Mouse (Mus musculus): Measurements from ENCODE around the gene Rer1.

Gene Rer1

DNA sequence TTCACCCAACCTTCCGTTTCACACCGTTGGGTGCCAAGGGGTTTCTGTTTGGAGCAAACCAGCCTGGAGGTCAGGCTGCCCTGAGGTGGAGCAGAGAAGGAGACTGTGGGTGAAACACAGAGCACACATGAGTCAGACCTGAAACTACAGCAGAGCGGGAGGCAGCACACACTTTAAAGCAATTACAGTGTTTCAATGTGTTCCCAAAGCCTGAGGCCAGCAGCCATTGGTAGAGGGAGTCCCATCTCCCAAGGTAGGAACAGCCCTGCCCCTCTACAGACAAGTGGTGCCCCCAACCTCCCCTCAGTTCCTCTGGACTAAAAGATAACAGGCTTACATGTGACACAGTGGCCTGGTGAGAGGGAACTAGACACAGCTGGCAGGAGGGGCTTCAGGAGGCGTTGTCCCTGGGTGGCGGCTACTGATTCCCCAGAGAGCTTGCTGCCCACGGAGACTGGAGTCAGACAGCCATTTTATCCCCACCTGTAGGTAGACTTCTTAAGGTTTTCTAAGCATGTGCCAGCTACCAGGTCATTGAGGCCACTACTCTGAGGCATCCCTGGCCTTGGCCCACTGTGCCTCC lies 31.3 kb upstream of the Rer1 start:
- in situ Hi-C loops (cut with MboI; ENCODE audit: unreplicated experiment in 2 of 2): no loop called here

DNA sequence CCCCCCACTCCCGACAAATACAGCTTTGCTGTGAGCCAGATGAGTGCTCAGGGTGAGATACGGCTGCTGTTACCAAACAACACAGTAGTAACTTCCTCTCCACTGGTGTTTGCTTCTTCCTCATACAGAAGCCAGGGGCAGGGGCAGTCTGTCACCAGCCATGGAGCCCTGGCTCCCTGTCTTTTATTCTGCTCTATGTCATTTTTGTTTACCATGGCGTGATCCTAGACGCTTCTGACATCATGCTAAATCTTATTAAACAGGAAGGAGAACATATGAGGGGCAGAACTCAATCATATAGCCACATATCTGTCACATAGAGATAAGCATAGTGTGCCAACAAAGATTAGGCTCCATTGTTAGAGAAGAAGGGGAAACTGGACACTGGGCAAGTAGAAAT lies 30.4 kb upstream of the Rer1 start:
- in situ Hi-C loops (cut with MboI; ENCODE audit: unreplicated experiment in 2 of 2): no loop called here

DNA sequence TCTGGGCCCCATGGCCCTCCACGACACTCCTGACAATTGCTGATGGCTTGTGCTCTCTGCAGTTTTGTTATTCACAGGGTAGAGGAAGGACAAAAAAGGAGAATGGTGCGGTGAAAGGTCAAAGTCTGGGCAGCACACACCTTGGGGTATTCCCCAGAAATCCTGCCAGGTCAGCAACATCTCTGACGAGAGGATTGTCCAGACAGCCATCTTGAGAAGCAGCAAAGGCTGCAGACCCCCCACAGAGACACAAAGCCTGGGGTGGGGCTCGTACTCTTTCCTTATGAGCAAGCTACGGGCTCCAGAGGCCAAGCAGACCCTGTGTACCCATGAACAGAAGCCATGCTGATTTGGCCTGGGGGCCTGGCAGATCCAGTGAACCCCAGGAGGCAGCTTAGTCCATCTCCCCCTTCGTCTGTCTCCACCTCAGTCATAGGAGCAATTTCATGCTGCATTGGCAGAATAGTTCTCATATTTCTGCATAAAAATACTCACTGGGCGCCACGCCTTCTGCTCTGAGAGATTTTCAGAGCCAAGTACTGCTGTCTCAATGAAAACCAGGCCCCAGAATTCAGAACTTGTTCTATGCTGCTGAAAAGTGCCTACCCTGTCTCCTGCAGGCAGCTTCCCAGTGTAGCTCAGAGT lies 27.7 kb upstream of the Rer1 start:
- in situ Hi-C loops (cut with MboI; ENCODE audit: unreplicated experiment in 2 of 2): no loop called here

DNA sequence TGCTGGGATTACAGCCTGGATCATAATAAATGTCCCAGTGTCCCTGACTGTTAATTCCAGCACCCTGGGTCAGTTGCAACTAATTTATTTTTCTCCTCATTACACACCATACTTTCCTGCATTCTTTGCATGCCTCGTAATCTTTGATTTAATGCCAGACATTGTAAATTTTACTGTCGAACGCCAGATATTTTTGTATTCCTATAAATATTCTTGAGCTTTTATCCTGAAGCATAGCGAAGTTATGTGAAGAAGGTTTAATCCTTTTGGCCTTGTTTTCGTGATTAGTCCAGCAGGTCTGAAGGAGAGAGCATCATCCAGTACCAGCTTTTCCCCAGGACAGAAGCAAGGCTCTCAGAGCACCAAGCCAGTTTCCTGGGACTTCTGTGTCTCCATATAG lies 23.3 kb upstream of the Rer1 start:
- in situ Hi-C loops (cut with MboI; ENCODE audit: unreplicated experiment in 2 of 2): no loop called here

DNA sequence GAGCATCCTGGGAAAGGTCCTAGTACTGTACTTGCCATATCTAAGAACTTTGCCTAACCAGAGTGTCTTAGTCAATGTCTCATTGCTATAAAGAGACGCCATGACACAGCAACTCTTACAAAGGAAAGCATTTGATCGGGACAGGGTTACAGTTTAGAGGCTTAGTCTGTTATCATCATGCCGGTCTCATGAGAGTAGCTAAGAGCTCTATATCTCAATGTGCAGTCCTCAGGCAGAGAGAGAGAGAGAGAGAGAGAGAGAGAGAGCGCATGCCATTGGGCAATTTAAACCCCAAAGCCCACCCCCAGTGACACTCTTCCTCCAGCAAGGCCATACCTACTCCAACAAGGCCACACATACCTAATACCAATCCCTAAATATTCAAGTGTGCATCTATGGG lies 21.7 kb upstream of the Rer1 start:
- in situ Hi-C loops (cut with MboI; ENCODE audit: unreplicated experiment in 2 of 2): no loop called here

DNA sequence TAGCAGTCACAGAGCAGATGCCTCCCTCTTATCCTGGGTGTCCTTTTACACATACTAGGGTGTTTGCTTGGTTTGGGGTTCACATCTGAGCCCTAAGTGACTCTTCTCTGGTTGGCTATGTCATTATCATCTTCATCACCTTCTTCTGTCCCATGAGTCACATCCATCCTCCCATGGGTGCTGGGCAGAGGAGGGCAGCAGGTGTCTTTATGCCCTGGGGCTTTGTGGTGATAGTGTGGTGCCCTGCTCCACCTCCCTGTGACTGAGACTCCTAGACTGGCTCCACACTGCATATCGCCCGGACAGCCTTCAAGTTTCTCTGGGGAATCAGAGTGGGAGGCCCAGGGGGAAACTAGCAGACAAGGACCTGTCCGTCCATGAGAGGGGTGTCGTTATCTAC lies 12.4 kb upstream of the Rer1 start:
- in situ Hi-C loops (cut with MboI; ENCODE audit: unreplicated experiment in 2 of 2): loop anchor here (5.0 to 25.0 kb wide), 7 partner anchors 149 to 714 kb away; partner anchors contain the start of genes Faap20 (in 2 of the 2), Gnb1 (in 2 of the 2), Ccnl2 (in 1 of the 2) and Fndc10 (in 1 of the 2)

DNA sequence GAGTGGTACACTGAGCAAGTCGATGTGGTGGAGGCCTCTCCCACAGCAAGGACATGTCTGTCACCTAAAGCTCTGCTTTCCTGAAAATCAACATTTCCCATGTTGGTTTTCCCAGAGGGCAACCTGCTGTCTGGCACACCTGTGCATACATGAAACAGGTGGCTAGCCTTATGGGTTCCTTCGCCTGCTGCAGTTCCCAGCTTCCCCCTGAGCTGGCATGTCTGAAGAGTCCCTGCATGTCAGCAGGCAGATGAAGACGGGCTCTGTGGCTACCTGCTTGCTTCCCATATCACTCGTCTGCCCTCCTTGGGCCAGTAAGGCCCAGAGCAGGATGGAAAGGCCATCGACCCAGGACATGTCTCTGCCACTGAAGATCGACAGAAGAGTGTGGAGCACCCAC lies 11.3 kb upstream of the Rer1 start:
- in situ Hi-C loops (cut with MboI; ENCODE audit: unreplicated experiment in 2 of 2): loop anchor here (5.0 to 25.0 kb wide), 7 partner anchors 150 to 715 kb away; partner anchors contain the start of genes Faap20 (in 2 of the 2), Gnb1 (in 2 of the 2), Ccnl2 (in 1 of the 2) and Fndc10 (in 1 of the 2)

DNA sequence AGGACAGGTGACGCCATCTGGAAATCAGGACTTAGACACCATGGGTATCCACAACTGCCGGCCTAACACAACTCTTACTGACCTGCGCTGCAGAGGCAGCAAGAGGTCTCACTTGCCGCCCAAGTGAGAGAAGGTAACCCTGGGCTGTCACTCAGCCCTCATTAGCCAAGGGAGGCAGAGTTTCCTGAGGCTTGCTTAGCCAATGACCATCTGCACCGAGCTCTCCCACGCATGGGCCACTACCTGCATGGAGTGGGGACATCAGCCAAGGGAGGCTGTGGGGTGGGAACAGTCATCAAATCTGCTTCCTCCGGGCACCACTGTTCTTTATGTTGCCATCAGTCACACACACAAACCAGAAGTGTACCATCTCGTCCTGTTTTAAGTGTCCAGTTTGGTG lies 9.8 kb upstream of the Rer1 start:
- in situ Hi-C loops (cut with MboI; ENCODE audit: unreplicated experiment in 2 of 2): loop anchor here (5.0 to 25.0 kb wide), 7 partner anchors 151 to 716 kb away; partner anchors contain the start of genes Faap20 (in 2 of the 2), Gnb1 (in 2 of the 2), Ccnl2 (in 1 of the 2) and Fndc10 (in 1 of the 2)

DNA sequence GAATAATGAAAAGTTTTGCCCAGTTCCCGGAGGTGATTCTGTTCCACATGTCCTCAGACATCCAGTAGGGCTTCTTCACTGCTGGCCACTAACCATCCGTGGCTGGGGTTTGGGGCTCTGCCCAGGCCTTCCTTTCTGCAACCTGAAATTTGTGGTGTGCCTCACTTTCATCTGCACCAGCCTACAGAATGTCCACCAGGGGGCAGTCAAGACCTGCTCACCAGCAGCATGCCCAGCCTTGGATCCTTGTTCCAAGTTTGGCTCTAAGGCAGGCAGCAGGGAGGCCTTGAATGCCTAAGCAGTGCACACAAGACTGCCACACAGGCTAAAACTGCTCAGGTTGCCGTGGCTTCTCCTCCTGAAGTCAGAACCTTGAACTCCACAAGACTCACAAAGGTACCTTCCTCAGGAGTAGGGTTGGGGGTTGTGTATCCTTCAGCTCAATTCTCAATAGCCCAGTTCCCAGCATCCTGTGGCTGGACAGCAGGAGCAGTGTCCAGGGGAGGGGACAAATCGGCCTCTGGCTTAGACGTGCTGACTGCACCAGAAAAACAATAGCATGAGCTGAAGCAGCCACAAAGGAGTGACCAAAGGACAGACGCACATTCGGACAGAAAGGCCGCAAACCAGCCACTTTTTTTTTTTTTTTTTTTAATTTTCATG lies 9.2 kb upstream of the Rer1 start:
- in situ Hi-C loops (cut with MboI; ENCODE audit: unreplicated experiment in 2 of 2): loop anchor here (5.0 to 25.0 kb wide), 7 partner anchors 152 to 717 kb away; partner anchors contain the start of genes Faap20 (in 2 of the 2), Gnb1 (in 2 of the 2), Ccnl2 (in 1 of the 2) and Fndc10 (in 1 of the 2)

DNA sequence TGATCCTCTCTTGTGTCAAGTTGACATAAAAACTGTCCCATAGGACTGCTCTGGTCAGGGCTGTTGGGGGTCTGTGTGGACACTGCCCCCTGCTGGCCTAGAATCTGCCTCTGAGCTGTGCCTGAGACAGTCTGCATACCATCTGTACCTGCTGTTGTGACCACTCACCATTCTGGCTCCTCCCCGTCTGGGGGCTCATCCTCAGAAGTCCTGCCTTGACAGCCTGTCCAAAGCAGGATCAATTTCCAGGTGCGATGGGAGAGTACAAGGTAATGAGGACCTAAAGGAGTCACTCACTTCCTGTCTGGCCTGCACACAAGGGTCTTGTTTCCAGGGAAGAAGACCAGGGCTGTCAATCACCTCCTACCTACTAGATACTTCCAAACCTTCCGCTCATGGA lies 8.4 kb upstream of the Rer1 start:
- in situ Hi-C loops (cut with MboI; ENCODE audit: unreplicated experiment in 2 of 2): loop anchor here (5.0 to 25.0 kb wide), 6 partner anchors 223 to 718 kb away; partner anchors contain the start of genes Gnb1 (in 2 of the 2), Ccnl2 (in 1 of the 2), Fndc10 (in 1 of the 2) and Mrpl20 (in 1 of the 2)

DNA sequence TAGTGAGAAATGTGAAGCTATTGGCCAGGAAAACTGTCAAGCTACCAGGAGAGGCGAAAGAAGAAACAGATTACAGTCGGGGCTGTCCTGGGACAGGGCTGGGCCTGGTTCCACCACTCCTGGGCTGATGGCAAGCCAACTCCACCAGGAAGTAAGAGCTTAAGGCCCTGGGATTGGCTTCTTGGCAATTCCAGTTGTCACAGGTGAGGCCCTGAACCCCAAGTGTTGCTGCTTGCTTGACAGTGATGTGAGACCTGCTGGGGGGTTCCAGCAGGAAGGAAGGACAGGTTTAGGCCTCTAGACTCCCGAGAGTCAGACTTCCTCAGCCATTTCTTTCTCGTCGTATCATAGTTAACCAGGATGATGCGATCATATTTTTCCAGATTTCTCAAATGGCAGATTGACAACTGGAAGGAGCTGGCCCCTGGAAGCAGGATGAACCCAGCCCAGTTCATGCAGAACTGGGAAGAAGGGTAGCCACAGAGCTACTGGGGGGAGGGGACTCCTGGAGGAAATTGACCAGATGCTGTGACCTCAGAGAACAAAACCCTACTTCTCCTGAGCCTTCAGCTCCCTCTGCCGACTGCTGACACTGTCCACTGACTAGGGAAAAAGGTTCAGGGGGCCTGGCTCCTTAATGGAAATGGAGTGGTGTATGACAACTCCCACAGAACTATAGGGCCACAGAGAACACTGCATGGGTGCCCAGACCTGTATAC lies 7.4 kb upstream of the Rer1 start:
- in situ Hi-C loops (cut with MboI; ENCODE audit: unreplicated experiment in 2 of 2): loop anchor here (5.0 to 25.0 kb wide), 6 partner anchors 224 to 719 kb away; partner anchors contain the start of genes Gnb1 (in 2 of the 2), Ccnl2 (in 1 of the 2), Fndc10 (in 1 of the 2) and Mrpl20 (in 1 of the 2)

DNA sequence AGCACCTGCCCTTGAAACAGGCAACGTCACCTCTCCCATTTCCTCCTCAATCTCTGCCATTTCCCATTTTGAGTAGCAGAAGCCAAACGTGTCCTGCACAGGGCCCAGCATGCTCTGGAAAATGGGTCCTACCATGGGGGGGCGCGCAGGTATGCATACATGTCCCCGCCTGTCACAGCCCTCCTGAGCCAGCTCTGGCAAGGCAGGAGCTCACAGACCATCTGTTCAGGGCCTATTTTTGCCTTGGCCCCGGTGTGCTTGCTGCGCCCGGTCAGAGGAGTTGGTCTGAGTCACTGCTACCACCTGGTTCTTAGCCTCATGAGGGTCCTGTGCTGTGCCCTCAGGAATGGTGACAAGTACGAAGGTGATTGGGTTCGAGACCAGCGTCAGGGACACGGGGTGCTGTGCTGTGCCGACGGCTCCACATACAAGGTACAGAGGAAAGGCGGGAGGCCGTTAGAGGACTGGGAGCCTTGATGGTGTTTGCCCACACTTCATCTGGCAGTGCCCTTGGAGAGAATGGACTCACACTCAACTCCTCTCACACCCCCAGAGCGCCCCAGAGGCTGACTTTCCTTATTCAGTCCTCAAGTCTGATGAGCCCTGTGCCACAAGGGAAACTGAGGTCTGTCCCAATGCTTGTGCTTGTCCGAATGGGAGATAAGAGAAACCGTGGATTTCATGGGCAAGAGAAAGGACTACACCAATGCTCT lies 6.7 kb upstream of the Rer1 start:
- in situ Hi-C loops (cut with MboI; ENCODE audit: unreplicated experiment in 2 of 2): loop anchor here (5.0 to 25.0 kb wide), 6 partner anchors 224 to 719 kb away; partner anchors contain the start of genes Gnb1 (in 2 of the 2), Ccnl2 (in 1 of the 2), Fndc10 (in 1 of the 2) and Mrpl20 (in 1 of the 2)

DNA sequence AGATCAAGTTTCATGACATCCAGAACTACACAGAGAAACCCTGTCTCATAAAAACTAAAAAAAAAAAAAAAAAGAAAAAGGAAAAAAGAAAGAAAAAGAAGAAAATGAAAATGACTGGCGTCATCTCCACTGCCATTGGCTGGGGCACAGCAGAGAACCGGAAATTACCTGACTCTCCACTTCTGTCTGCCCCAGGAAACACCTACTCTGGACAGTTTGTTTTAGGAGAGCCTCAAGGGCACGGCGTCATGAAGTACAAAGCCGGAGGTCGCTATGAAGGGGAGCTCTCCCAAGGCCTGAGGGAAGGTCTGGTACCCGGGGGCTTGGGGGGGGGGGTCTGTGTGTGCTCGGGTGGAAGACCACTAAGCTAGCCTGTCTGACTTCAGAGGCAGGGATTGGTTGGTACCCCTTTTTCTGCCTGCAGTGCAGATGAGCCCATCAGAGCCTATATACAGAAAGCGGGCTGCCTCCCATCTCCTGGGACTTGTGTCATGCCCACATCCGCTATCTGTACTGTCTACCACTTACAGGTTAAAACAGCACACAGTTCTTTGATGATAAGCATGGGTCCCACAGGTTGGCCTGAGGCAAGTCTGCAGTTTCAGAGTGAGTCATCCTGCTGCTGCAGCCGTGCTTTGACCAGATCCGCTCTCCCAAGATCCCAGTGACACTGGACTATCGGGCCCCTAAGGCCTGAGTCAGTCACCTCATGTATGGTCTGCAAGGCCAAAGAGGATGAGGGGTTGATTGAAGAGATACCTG lies 4.7 kb upstream of the Rer1 start:
- in situ Hi-C loops (cut with MboI; ENCODE audit: unreplicated experiment in 2 of 2): loop anchor here (5.0 to 25.0 kb wide), 6 partner anchors 226 to 721 kb away; partner anchors contain the start of genes Gnb1 (in 2 of the 2), Ccnl2 (in 1 of the 2), Fndc10 (in 1 of the 2) and Mrpl20 (in 1 of the 2)

DNA sequence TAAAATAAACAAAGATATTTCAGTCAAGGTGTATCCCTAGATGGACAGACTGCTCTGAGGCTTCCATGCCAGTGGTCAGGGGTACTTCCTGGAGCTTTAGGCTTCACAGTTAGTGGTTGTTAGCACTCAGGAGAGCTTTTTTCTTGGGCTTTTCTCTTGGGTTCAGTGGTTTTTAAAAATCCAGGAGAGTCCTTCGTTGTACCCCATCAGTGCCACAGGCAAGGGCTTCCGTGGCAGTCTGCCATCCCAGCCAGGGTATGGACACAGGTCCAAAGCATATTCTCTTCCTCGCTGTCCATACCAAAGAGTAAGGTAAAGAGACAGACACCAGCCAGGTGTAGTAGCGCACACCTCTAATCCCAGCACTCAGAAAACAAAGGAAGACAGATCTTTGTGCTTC lies 4.0 kb upstream of the Rer1 start:
- in situ Hi-C loops (cut with MboI; ENCODE audit: unreplicated experiment in 2 of 2): loop anchor here (5.0 to 25.0 kb wide), 6 partner anchors 227 to 722 kb away; partner anchors contain the start of genes Gnb1 (in 2 of the 2), Ccnl2 (in 1 of the 2), Fndc10 (in 1 of the 2) and Mrpl20 (in 1 of the 2)

DNA sequence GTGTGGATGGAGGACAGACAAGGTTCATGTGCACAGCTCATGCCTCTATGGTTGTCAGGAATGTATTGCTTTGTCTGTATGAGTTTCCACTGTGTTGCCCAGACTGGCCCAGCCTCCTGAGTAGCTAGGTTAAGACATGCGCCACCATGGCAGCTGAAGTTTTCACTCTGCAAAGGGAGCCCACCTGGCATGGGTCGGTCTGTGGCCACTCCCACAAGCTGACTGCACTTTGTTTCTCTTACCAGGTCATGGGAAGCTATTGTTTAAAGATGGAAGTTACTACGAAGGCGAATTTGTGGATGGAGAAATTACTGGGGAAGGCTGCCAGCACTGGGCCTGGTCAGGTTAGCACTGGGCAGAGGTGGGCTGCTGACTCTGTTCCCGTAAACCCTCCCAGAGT lies 3.1 kb upstream of the Rer1 start:
- in situ Hi-C loops (cut with MboI; ENCODE audit: unreplicated experiment in 2 of 2): loop anchor here (25.0 kb wide), 4 partner anchors 398 to 723 kb away; partner anchors contain the start of genes Gnb1 (in 2 of the 2), Ccnl2 (in 1 of the 2), Fndc10 (in 1 of the 2) and Mrpl20 (in 1 of the 2)

DNA sequence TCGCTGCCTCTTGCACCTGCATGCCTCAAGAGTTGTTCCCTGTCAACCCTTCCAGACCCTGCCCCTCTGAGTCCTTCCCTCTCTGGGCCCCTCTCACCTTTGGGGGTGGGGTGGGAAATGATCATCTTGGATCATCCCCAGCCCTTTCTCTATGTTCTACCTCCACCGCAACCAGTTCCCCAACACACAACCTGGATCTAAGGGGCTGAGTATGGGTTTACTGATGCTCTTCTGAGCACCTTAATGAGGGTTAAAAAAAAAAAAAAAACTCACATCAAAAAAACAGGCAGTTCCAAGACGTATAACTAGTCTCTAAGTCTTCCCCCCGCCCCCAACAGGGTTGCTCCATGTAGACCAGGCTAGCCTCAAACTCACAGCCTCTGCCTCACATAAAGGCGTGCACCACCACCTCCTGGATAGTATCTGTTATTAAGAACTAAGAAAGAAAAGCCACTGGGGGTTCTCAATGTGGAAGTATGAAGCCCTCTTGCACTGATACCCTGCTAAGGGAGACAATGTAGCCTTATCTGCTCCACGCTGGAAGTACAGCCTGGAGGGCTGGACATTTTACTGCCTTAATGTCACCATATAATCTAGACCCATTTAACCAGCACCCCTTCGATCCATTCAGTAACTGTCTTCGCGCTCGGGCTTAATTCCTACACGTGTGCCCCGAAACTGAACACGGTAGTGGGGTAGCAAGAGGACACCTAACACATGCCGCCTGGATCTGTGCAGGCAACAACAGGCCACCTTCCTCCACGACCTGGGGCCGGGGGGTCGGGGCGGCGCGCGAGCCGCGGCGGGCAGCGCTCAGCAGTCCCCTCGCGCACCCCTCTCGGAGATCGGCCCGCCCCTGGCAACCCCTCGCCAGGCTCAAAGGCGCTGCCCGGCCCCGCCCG lies 725 bp downstream of the Rer1 start:
- in situ Hi-C loops (cut with MboI; ENCODE audit: unreplicated experiment in 2 of 2): loop anchor here (25.0 kb wide), 4 partner anchors 402 to 727 kb away; partner anchors contain the start of genes Gnb1 (in 2 of the 2), Ccnl2 (in 1 of the 2), Fndc10 (in 1 of the 2) and Mrpl20 (in 1 of the 2)

DNA sequence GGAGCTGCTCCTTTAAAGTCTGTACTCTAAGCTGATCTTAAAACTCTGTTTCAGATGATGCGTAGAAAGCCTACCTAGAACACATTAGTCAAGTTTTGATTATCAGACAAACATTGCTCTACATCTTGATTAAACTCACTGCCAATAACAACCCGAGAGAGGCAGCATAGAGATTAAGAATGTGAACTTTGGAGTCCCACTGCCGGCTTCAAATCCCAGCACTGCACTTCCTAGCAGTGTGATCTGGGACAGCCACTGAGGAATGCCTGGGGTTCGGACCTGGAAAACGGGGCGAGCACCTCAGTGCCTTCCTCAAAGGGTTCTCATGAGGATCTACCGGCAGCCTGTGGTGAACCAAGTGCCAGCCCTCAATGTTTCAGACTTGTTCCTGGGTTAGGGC lies 1.8 kb downstream of the Rer1 start:
- in situ Hi-C loops (cut with MboI; ENCODE audit: unreplicated experiment in 2 of 2): loop anchor here (25.0 kb wide), 4 partner anchors 403 to 728 kb away; partner anchors contain the start of genes Gnb1 (in 2 of the 2), Ccnl2 (in 1 of the 2), Fndc10 (in 1 of the 2) and Mrpl20 (in 1 of the 2)

Data from v-Abl transformed pro-B cells (cell line).